Mouse (Mus musculus) left cerebral cortex, adult 2 months (tissue): Measurements from ENCODE around the gene Tmem184a. TPM values are rescaled to one million over a fixed set of nuclear protein-coding genes. Genes with fewer than 3 reads are reported as not detected.
A peak's percentile ranks its signal among the peaks of the same experiment; 100 is the strongest.

Experiments
- DNase-seq, 2 experiments: peaks; one replicate each; pipeline ENCODE4 v3.0.0; 2021 to 2022; ENCODE audit warnings: low spot score in 2 of 2, mixed read lengths in 1 of 2; ENCODE audit errors: extremely low spot score in 1 of 2
- H3K27ac ChIP-seq: fragments of 200-600 bp; 2 replicates; pipeline ENCODE4 v1.8.1; 2022
- H3K4me3 ChIP-seq: fragments of 200-600 bp; 2 replicates; pipeline ENCODE4 v1.8.1; 2022
- CTCF ChIP-seq: fragments of 200-600 bp; IDR thresholded peaks from 2 replicates; pipeline ENCODE4 v1.8.1; 2022; ENCODE audit warnings: antibody characterized with exemption, mild to moderate bottlenecking, moderate library complexity
- intact Hi-C: fragments of 180-260 bp; cut with DNase I; formaldehyde crosslinking; loops from one replicate; pipeline ENCODE4 v1.15.1; 2025
- long read RNA-seq, 2 experiments: library from polyadenylated mRNA; stranded (forward); transcript quantifications; one replicate each; pipeline ENCODE4 v2.0.0; 2021; ENCODE audit warnings: borderline mapping rate in 2 of 2
- total RNA-seq, 2 experiments: library from RNA; stranded (reverse); gene quantifications; 2 replicates each; pipeline ENCODE4 v1.2.3; 2021

Tmem184a gene
- under 1 TPM; 0.58 to 0.63 TPM for total RNA-seq
- long read RNA-seq, experiment 1: 0 reads
- long read RNA-seq, experiment 2: 0 reads

- no peak for TF ChIP-seq CTCF
- Histone ChIP-seq H3K27ac (no peak within 1 kb of the TSS), H3K4me3 (no peak within 1 kb of the TSS)
- DNase-seq: no peak
- intact Hi-C loops: loop anchor here (5.0 kb wide), 1 partner anchor 42 kb away; the partner anchor contains the start of gene Ints1
Measured at GRCm38 (mm10) chr5:139819538-139820181, at the start of gene Tmem184a. Gene Tmem184a (minus strand): TSS chr5:139819917.

- Histone ChIP-seq H3K27ac (no peak overlapping the region), H3K4me3 (no peak overlapping the region)
- intact Hi-C loops: no loop called here
- DNase-seq: no peak
- TF ChIP-seq CTCF: no peak
Measured at GRCm38 (mm10) chr5:139862759-139863158, 43.0 kb upstream of the Tmem184a start.

GRCm38 (mm10) chr5:139860328-139861104 is 40.8 kb upstream of the Tmem184a start:
- no peak for TF ChIP-seq CTCF
- DNase-seq: no peak
- intact Hi-C loops: no loop called here
- H3K4me3 ChIP-seq: no peak overlapping the region
- no peak overlapping the region for H3K27ac ChIP-seq

GRCm38 (mm10) chr5:139849626-139850320 is 30.1 kb upstream of the Tmem184a start:
- intact Hi-C loops: no loop called here
- DNase-seq: no peak
- Histone ChIP-seq H3K4me3 (no peak overlapping the region), H3K27ac (no peak overlapping the region)
- TF ChIP-seq CTCF: no peak

GRCm38 (mm10) chr5:139839142-139839541 is 19.4 kb upstream of the Tmem184a start:
- Histone ChIP-seq H3K4me3 (no peak overlapping the region), H3K27ac (no peak overlapping the region)
- intact Hi-C loops: loop anchor here (2.0 to 5.0 kb wide), 5 partner anchors 302 to 698 kb away; partner anchors contain the start of gene Eif3b
- no peak for TF ChIP-seq CTCF
- no peak for DNase-seq

GRCm38 (mm10) chr5:139838476-139838892 is 18.8 kb upstream of the Tmem184a start:
- Histone ChIP-seq H3K4me3 (no peak overlapping the region), H3K27ac (no peak overlapping the region)
- intact Hi-C loops: loop anchor here (1.0 to 5.0 kb wide), 6 partner anchors 302 to 698 kb away; partner anchors contain the start of gene Eif3b
- TF ChIP-seq CTCF: peak; percentile 66
- DNase-seq: peak; percentile 44 to 57

GRCm38 (mm10) chr5:139835706-139836105 is 16.0 kb upstream of the Tmem184a start:
- intact Hi-C loops: loop anchor here (5.0 kb wide), 2 partner anchors 562 to 582 kb away; partner anchors contain the start of gene Eif3b
- H3K4me3 ChIP-seq: no peak overlapping the region
- no peak for TF ChIP-seq CTCF
- DNase-seq: no peak
- no peak overlapping the region for H3K27ac ChIP-seq

- H3K27ac ChIP-seq: no peak overlapping the region
- no peak overlapping the region for H3K4me3 ChIP-seq
- intact Hi-C loops: no loop called here
- no peak for TF ChIP-seq CTCF
- DNase-seq: no peak
Measured at GRCm38 (mm10) chr5:139832125-139832524, 12.4 kb upstream of the Tmem184a start.

GRCm38 (mm10) chr5:139830734-139831133 is 11.0 kb upstream of the Tmem184a start:
- TF ChIP-seq CTCF: no peak
- Histone ChIP-seq H3K4me3 (no peak overlapping the region), H3K27ac (no peak overlapping the region)
- intact Hi-C loops: no loop called here
- DNase-seq: no peak

- peak overlapping the region; percentile 11 for H3K4me3 ChIP-seq
- H3K27ac ChIP-seq: peak overlapping the region; percentile 42; the same call in 1 of the 2 replicates
- no peak for TF ChIP-seq CTCF
- intact Hi-C loops: no loop called here
- peak; percentile 27 to 44 for DNase-seq
Measured at GRCm38 (mm10) chr5:139829384-139829783, 9.7 kb upstream of the Tmem184a start.

GRCm38 (mm10) chr5:139827593-139827992 is 7.9 kb upstream of the Tmem184a start:
- no peak for DNase-seq
- H3K4me3 ChIP-seq: no peak overlapping the region
- intact Hi-C loops: loop anchor here (2.0 kb wide), 1 partner anchor 53 kb away; the partner anchor contains the start of gene Ints1
- peak; percentile 48 for TF ChIP-seq CTCF
- no peak overlapping the region for H3K27ac ChIP-seq
